Mouse (Mus musculus) spleen, postnatal 4 days (tissue): ENCODE data around the gene Zc3h12d.
"Not testable (repeated sequence)": the region's sequence is repeated elsewhere in the genome, so short reads cannot be mapped to it uniquely, and the experiment has no call there.

Experiments
- DNase-seq, 2 experiments: peaks; one replicate each; pipeline ENCODE4 v3.0.0; 2022; ENCODE audit warnings: low spot score in 2 of 2

The Zc3h12d gene

GRCm38 (mm10) chr10:7870571-7871315 lies 38.5 kb downstream of the Zc3h12d start:
- no peak for DNase-seq

- no peak for DNase-seq
Measured at GRCm38 (mm10) chr10:7871381-7872020, 39.2 kb downstream of the Zc3h12d start.

GRCm38 (mm10) chr10:7874194-7874593 lies 41.9 kb downstream of the Zc3h12d start:
- DNase-seq, result no peak

GRCm38 (mm10) chr10:7880283-7880682 lies 48.0 kb downstream of the Zc3h12d start:
- DNase-seq, result not testable (repeated sequence)

GRCm38 (mm10) chr10:7881971-7882370 lies 49.7 kb downstream of the Zc3h12d start:
- no peak for DNase-seq

- peak; percentile 63 to 86 for DNase-seq
Measured at GRCm38 (mm10) chr10:7883524-7883923, 51.3 kb downstream of the Zc3h12d start.

- DNase-seq, result no peak
Measured at GRCm38 (mm10) chr10:7888256-7888868, 56.1 kb downstream of the Zc3h12d start.

- DNase-seq, result no peak
Measured at GRCm38 (mm10) chr10:7900719-7901627, 68.7 kb downstream of the Zc3h12d start.

- no peak for DNase-seq
Measured at GRCm38 (mm10) chr10:7904157-7904556, 71.9 kb downstream of the Zc3h12d start.

GRCm38 (mm10) chr10:7907151-7907550 lies 74.9 kb downstream of the Zc3h12d start:
- DNase-seq, result no peak

- no peak for DNase-seq
Measured at GRCm38 (mm10) chr10:7911268-7911667, 79.0 kb downstream of the Zc3h12d start.
